Mouse (Mus musculus): ENCODE measurements around the gene Pts.

Pts gene

DNA sequence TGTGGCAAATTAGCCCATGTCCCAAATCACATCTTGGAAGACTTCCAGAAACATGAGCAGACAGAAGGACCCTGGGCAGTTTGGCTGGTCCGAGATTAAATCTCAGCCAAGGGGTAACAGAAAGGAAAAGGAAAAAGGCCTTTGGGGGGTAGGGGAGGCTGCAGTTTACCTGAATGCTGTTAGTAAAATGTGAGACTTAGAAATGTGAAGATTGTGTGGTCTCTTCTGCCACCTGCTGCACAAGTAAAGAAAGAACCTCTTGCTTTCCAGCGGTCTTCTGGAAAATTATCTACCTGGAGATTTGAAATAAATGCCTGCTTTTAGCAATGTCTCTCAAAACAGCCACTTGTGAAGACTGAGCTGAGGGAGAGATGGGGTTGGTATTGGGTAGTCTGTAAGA, 2.4 kb upstream of the Pts start:
- DNase-seq = no peak

DNA sequence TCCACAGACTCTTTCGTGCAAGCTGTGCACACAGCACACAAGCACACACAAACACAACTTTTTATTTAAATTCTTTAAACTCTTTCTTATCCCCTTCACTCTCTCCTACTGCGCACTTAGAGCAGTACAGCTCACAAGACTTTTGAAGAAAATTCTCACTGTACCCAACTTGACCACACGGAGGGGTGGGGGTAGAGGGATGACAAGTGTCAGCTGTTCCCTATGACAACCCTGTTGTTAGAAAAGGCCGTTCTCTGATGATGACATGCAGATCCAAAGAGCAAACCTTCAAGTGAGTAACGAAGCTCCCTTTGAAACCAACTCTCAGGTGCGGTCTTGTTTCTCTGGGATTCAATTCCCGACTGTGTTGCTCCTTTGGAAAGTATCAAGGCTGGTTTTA, 664 bp downstream of the Pts start:
- peak in 1 of 2 experiments; percentile 3 for DNase-seq

DNA sequence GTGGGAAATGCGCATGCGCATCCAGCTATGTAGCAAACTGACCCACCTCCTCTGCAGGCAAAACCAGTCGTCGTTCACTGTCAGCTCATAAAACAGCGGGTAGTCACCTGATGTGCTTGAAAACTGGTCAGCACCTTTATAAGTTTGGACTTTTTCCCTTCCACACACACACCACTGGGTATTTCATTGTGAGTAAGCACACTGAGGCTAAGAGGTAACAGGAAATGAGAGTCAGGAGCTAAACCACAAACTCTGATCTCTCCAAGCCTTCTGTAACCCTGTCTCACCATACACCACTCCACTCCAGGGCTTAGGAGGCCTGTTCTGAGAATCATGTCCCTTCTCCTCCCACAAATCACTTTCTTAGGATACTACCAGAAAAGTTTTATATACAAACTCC, 2.9 kb downstream of the Pts start:
- DNase-seq = no peak

DNA sequence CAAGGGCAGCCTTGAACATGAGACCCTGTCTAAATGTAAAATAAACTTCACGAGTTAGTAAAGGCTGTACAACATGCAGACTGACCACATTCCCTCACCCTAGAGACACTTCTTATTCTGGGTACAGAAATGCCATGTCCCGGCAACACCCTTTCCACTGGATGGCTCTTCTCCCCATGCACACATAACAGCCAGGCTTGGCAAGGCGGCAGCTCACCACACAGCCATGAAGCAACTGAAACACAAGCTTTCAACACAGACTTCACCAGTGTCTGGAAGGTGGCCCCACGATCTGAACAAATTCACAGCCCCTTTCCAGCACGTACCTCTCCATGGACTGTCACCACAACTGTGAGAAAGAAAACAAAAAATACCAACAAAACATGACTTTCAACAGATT, 3.6 kb downstream of the Pts start:
- no peak for DNase-seq

DNA sequence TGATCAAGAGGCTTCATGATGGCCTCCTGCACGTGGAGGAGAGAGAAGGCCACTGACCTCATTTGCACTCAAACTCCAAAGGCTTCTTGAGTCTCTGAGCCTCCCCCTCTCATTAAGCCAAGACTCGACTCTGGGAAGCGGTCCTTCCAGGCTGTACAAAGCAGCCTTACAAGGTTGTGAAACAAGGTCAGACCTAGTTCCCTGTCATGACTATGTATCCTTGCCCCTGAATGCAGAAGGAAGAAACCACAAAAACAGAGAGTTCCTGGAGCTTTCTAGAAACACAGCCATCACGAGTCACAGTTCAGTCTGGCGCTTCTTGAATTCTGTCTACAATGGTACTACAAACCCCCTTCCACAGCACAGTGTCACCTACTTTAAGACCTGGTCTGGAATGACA, 6.0 kb downstream of the Pts start:
- DNase-seq = no peak

DNA sequence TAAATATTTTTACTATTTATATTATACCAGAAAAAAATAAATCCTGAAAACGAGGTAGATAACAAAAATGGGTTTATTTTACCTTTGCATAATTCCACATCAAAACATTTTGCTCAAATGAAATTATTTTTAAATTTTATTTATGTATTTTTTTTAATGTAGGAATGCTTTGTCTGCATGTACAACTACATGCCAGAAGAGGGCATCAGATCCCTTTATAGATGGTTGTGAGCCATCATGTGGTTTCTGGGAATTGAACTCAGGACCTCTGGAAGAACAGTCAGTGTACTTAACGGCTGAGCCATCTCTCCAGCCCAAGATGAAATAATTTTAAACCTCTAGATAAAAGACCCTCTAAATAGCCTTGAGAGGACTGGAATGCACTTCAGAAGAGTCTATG, 7.0 kb downstream of the Pts start:
- no peak for DNase-seq

DNA sequence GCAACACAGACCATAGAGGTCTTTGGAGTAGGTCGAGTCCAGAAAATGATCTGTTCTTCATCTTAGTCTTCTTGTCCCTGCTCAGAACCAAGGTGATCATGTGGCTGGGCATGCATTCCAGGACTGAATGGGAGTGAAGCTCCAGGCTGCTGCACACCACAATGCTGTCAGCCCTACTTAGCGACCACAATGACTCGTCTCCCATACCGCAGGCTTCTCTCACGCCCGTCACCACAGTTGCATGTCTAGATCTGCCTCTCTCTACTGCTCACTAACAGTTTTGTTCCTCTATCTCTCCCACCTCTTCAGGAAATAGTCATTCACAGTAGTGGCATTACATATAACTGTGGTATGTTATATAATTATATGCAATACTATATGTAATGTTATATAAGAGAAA, 7.8 kb downstream of the Pts start:
- DNase-seq = no peak

DNA sequence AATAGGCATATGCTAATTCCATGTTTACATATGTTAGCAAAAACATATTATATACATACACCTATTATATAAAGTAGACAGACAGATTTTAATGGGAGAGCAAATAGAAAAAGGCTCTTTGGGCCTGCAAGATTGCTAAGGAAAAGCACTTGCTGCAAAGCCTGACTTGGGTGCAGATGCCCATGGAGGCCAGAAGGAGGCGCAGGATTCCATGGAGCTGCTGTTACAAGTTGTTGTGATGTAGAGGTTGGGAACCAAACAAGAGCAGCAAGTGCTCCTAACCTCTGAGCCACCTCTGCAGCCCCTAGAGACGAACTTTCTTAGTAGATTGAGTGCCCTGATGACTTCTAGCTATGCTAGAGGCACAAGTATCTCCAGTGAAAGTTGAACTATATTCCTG, 9.7 kb downstream of the Pts start:
- no peak for DNase-seq

DNA sequence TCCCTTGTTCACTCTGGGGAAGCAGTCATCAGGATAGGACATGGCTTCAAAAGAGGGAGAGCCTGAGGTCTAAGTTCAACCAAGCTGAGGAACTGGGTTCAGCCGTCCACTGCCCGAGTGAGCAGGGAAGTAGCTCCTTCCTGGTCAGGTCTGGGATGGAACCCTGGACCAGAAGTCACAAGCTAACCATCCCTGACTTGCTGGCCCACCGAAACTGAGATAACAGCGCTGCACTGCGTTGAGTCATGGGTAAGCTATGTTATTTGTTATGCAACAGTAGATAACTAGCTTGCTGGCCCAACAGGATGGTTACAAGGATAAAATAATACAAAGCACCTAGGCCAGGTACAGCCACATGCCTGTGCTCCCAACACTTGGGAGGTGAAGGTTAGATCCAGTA, 13.1 kb downstream of the Pts start:
- no peak for DNase-seq

DNA sequence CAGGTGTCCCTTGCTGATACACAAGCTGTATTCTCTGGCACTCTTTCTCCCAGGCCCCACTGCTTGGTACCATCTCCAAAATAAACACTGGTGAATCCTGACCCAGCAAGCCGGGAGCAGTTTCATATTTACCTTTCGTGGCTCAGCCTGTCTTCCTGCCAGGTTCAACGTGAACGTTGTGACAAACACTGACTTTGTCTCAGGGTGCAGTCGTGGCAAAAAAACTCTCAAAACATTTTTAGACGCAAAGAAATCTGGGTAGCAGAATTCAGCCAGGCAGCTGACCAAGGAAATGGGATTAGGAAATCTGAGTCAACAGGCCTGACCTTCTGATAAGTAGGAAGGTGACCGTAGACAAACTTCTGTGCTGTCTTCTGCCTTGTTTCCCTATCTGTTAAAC, 21.0 kb downstream of the Pts start:
- no peak for DNase-seq

DNA sequence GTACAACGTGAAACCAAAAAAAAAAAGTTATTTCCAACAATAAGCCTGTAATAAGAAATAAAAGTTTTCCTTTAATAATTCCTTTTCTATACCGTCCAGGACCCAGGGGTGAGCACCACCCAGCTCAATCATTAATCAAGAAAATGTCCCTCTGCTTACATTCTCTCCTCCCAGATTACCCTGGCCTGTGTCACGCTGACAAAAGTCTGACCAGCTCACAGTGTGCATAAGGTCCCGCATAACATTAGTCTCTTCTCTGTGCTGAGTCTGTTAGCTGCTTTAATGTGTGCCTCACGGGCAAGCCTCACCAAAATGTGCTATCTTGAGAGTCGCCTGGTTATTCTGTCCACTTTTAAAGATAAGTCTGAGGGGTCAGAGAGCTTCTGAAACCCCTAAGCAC, 23.1 kb downstream of the Pts start:
- DNase-seq = no peak

DNA sequence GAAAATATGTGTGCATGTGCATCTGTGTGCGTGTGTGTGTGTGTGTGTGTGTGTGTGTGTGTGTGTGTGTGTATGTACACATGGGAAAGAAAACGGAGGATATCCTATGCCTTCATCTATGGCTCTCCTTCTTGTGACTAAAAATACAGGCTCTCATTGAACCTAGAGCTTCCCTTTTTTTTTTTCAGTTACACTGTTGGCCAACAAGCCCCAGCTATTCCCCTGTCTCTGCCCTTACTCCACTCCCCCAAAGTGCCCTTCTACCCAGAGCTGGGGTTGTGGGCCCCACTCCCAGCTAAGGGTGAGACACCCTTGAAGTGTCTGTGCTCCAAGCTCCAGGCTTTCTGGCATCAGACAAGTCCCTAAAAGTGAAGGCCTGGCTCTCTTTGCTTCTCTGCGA, 25.6 kb downstream of the Pts start:
- no peak for DNase-seq

DNA sequence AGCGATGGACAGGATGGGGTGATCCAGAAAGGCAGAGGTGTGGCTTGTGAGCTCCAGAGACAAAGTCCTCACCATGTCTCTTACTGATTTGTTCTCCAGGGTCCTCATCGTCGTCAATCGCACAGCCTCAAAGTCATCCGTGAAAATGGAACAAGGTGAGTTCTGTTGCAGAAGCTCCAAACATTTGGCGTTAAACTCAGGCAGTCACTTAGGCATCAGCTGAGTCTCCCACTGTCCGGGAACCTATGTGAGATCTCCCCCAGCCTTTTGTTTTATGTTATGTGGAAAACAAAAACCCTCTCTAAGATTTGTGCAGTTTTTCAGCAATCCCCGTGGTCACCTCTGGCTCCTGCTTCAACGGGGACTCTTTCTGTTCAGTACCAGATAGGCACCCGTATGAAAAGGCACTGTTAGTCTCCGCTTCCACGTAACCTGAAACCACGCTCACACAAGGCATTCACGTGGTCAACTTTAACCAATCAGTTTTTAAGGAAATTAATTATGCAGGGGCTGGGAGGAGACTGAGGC, 27.5 kb downstream of the Pts start:
- peak in 1 of 2 experiments; percentile 5 for DNase-seq

DNA sequence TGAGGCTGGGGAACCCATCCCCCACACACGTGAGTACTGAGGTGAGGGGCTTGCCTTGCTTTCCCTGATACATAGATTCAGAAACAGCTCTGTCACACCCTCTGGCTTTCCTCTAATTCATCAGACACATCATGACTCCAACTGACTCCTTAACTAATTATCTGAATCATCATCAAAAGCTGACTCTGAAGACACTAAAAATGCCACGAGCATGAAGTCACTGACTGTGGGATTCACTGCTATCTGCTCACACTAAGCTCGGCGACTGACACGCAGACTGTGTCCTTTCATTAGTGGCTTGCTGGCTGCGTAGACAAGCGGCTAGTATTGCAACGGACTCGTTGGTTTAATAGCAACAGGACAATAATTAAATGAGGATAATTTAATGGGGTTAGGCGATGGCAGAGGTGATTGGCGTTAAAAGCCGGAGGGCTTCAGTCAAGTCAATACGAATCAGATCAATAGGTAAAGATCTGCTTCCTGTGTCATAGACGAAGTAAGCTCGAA, 28.0 kb downstream of the Pts start:
- DNase-seq = no peak

DNA sequence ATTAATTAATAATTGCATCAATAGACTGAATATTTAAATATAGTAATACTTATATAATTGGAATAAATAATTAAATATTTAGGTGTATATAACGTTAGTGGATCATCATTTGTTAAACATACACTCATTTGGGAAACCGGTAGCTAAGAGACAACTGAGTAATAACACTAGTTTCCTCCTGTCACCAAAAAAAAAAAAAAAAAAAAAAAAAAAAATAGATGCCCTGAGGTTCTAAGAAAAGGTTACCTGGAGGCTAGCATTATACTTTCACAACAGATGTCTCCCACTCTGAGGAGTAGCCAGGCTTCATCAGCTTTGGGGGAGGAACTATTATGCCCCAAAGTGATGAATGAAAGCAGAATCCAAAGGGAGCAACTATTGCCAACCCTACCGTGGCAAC, 28.7 kb downstream of the Pts start:
- DNase-seq = no peak

DNA sequence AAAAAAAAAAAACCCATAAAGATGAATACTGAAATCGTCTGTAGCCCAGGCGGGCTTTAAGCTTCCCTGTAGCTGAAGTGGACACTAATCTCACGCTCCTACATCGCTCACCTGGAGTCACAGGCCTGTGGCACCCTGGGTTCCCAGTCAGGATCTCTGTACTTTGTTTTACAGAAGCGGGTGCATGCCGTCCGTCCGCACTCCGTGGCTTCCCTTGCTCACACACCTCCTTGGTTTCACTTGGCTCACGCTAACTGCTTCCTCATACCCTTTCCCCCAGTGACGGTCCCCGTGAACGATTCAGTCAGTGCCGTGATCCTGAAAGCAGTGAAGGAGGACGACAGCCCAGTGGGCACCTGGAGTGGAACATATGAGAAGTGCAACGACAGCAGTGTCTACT, 29.7 kb downstream of the Pts start:
- DNase-seq = no peak

DNA sequence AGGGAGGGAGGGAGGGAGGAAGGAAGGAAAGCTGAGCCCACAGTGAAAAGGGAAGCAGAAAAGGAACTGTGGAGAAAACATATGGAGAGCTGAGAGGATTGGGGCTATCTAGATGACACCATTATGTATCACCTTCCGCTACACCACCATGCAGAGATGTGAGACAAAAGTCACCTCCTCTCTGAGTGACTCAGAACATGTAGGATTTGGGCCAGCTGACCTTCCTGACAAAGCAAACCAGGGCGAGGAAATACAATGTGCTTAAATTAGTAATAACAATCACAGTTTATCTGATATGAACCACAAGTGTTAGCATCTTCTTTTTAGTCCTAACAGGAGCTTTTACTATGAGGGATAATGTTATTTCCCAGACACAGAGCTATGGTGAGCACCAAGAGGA, 31.0 kb downstream of the Pts start:
- DNase-seq = no peak

DNA sequence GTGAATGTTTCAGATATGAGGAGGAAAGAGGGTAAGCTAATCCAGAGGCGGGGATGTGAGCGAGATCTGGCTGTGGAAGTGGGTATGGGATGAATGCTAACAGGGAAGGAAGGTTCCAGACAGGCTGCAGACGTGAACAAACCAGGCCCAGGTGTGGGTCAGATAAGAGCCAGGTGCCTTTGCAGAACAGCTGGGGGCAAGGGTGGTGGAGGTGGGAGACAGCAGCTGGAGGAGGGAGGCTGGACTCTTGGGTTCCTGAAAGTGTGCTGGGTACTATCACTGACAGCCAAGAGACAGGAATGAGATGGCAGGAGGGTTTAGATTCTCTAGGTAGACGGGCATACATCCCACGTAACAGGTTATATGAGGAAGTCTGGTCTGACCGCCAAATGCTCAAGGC, 31.4 kb downstream of the Pts start:
- no peak for DNase-seq

DNA sequence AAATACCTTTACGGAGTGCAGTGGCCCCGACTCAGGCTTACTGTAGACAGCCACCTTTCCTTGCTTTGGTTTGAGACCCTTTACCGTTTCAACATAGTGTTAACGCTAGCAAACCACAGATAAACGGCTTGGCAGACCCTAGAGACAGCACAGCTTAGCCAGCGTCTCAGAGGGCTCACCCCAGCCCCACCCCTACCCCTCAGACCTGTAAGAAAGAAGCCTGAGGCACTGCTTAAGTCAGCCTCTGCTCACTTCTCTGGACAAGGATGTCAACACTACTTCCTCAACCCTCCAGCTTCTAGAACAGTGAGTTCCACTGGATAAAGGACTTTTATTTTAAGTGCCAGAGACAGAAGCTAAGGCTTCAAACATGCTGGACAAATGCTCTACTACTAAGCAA, 32.0 kb downstream of the Pts start:
- DNase-seq = no peak

DNA sequence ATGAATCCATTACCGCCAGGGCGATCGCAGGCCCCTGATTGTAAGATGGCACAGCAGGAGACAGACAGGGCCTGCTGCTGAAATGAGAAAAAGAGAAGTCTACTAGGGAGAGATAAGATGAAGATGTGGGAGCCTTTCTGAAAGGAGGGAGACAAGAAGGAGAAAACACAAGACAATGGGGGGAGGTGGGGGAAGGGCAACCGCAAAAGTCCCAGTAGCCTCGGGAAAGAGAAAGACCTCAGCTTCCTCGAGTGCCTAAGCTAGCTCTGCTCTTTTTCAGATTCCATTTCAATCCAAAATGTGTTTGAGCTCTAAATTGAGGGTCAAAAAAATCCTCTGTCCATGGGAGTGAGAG, 32.4 kb downstream of the Pts start:
- DNase-seq = no peak

DNA sequence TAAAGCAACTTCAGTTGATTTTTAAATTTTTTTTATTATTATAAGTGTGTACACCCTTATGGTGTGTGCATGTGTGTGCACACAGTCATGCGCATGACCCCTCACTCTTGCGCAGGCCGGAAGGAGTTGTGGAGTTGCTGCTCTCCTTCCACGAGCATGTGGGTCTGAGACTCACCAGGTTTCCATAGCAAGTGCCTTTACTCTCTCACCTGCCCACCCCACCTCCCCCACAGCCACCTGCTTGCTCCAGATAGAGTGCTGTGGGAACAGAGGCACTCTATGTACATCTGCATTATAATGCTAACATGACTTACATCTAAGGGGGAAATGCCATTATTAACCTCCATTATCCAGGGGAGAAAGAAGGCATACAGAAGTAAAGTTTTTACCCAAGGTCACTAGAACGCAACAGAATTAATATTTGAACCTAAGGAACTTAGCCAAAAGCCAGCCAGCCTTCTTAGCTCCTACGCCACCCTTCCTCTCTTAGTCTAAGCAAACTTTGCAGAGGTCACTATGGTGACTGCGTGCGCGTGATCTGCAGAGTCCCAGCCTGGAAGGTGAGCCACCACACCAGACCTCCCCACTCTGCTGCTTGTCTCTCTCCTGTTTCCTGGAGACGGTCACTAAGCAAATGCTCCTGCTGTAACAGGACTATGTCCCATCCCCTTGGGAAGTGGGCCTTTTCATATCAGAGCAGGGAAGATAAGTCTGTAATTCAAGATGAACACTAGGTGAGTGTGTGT, 32.9 kb downstream of the Pts start:
- DNase-seq = no peak

DNA sequence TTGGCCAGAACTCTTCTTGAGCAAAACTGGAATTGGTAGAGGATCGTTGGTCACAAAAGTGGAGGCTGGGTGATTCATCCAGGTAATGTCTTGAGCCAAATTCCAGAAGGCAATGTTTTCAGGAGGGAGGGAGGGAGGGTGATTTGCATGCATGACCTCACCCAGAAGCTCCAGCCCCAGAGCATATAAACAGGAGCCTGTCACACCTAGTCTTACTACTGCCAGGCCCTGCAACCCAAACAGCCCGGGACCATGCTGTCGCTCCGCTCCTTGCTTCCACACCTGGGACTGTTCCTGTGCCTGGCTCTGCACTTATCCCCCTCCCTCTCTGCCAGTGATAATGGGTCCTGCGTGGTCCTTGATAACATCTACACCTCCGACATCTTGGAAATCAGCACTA, 34.2 kb downstream of the Pts start, which contains the start of gene Plet1:
Gene Plet1 (plus strand): TSS at position 215 of the 400 bp plus-strand sequence.
- no peak for DNase-seq

DNA sequence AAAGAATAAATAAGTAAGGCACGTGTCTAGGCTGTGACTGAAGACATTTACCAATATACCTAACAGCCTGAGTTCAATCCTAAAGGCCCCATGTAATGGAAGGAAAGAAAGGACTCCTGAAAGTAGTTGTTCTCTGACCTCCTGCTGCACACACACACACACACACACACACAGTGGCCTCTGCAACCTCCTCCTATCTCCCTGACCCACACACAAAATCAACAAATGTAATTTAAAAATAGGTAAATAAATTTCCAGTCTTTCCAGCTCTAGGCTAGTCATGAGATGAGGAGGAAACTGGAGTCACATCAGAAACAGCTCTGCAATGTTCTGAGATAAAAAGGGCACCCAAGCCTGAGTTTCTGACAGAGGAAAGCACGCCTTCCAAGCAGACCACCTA, 34.7 kb downstream of the Pts start:
- DNase-seq = no peak

DNA sequence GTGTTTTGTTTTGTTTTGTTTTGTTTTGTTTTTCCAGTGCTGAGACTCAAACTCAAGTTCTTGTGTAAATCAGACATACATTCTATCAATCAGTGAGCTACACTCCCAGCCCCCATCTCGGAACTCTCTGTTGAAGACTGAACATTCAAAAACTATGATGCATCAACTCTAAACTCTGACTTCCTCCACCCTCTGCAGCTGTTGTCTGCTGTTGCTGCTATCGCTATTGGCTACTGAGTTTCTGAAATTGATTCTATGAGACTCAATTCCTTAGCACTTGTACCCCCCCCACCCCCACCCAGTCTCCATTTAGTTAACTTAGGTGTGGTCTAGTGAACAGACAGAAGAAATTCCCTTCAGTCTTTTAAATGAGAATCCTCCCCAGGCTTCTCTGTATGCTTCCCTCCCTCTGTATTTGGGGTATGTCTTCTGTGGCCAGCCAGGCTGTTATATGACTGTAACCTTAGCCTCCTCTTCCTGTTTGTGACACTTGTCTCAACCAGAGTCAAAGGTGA, 36.9 kb downstream of the Pts start:
- DNase-seq = no peak

DNA sequence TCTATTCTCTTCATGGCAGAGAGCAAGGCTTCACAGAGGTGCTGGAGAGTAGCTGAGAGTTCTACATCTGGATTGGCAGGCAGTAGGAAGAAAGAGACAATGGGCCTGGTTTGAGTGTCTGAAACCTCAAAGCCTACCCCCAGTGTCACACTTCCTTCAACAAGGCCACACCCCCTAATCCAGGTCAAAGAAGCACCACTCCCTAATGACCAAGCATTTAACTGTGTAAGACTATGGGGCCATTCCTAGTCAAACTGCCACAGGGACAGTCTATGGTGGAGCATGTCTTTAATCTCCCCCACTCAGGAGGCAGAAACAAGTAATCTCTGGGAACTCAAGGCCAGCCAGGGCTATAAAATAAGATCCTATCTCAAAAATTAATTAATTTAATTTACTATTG, 37.7 kb downstream of the Pts start:
- no peak for DNase-seq

Measured in cerebellum, adult 18-20 months (tissue).